Mouse (Mus musculus): ENCODE measurements around the gene Zfp629. TPM values are rescaled to one million over a fixed set of nuclear protein-coding genes. Genes with fewer than 3 reads are reported as not detected.

Gene Zfp629
- polyA plus RNA-seq, 1 experiment from 2014 or later, result 17.2 TPM

- Histone ChIP-seq H3K9me3 (ENCODE audit: control insufficient read depth, low read depth, low read length) (no peaks in the 10 kb centered on the region), H3K36me3 (ENCODE audit: control insufficient read depth, insufficient read depth, low read length) (peaks cover 62% of the 10 kb centered on the region), H3K9ac (replicated peaks; ENCODE audit: low read depth, low read length) (no peak overlapping the region), H3K4me3 (ENCODE audit: low read depth, low read length) (no peak overlapping the region), H3K4me1 (ENCODE audit: control insufficient read depth, insufficient read depth, low read length) (peaks cover 11% of the 10 kb centered on the region; the same call in 1 of the 2 replicates), H3K27me3 (ENCODE audit: control insufficient read depth, insufficient read depth, low read length) (no peaks in the 10 kb centered on the region), H3K4me2 (replicated peaks; ENCODE audit: low read depth, low read length) (no peak overlapping the region), H3K27ac (ENCODE audit: low read length) (no peak overlapping the region)
- no peak for ATAC-seq (ENCODE audit: insufficient number of reproducible peaks, insufficient read depth, low FRiP score, low read depth)
- WGBS, result 88% methylated on average over 10 of the region's 10 CpGs
Measured at GRCm38 (mm10) chr7:127591108-127591507, 24.5 kb downstream of the Zfp629 start.

GRCm38 (mm10) chr7:127589637-127590036 lies 26.0 kb downstream of the Zfp629 start:
- 90% methylated on average over 9 of the region's 9 CpGs for WGBS
- Histone ChIP-seq H3K4me1 (ENCODE audit: control insufficient read depth, insufficient read depth, low read length) (peaks cover 11% of the 10 kb centered on the region; the same call in 1 of the 2 replicates), H3K36me3 (ENCODE audit: control insufficient read depth, insufficient read depth, low read length) (peaks cover 52% of the 10 kb centered on the region), H3K27me3 (ENCODE audit: control insufficient read depth, insufficient read depth, low read length) (no peaks in the 10 kb centered on the region), H3K4me2 (replicated peaks; ENCODE audit: low read depth, low read length) (peak overlapping the region; percentile 76), H3K27ac (ENCODE audit: low read length) (no peak overlapping the region), H3K4me3 (ENCODE audit: low read depth, low read length) (peak overlapping the region; percentile 82), H3K9ac (replicated peaks; ENCODE audit: low read depth, low read length) (0 out of 2 replicates have a peak overlapping the region, but pooled peaks have one; percentile 47), H3K9me3 (ENCODE audit: control insufficient read depth, low read depth, low read length) (no peaks in the 10 kb centered on the region)
- ATAC-seq (ENCODE audit: insufficient number of reproducible peaks, insufficient read depth, low FRiP score, low read depth), result no peak

- H3K27ac ChIP-seq (ENCODE audit: low read length), result no peak overlapping the region; the same call in 1 of the 2 replicates
Measured at GRCm38 (mm10) chr7:127588901-127589300, 26.7 kb downstream of the Zfp629 start.

GRCm38 (mm10) chr7:127588011-127588871 lies 27.4 kb downstream of the Zfp629 start, which contains the start of the genes Ccdc189 and Rnf40:
TSS of gene Ccdc189 (minus strand) at chr7:127588595.
TSS of gene Rnf40 (plus strand) at chr7:127588767.
- under 1% methylated on average over 49 of the region's 50 CpGs for WGBS
- peak within 1 kb of the TSS; percentile 17; the same call in 1 of the 2 replicates for H3K27ac ChIP-seq (ENCODE audit: low read length)
- H3K9me3 ChIP-seq (ENCODE audit: control insufficient read depth, low read depth, low read length), result no peaks in the 10 kb centered on the region
- H3K4me2 ChIP-seq (replicated peaks; ENCODE audit: low read depth, low read length), result peak within 1 kb of the TSS; percentile 76
- H3K27me3 ChIP-seq (ENCODE audit: control insufficient read depth, insufficient read depth, low read length), result no peaks in the 10 kb centered on the region
- H3K9ac ChIP-seq (replicated peaks; ENCODE audit: low read depth, low read length), result peak within 1 kb of the TSS; percentile 47
- H3K4me3 ChIP-seq (ENCODE audit: low read depth, low read length), result peak within 1 kb of the TSS; percentile 82
- peak; percentile 97 for ATAC-seq (ENCODE audit: insufficient number of reproducible peaks, insufficient read depth, low FRiP score, low read depth)
- peaks cover 11% of the 10 kb centered on the region; the same call in 1 of the 2 replicates for H3K4me1 ChIP-seq (ENCODE audit: control insufficient read depth, insufficient read depth, low read length)
- peaks cover 46% of the 10 kb centered on the region for H3K36me3 ChIP-seq (ENCODE audit: control insufficient read depth, insufficient read depth, low read length)

More at GRCm38 (mm10) chr7:127588901-127589300, 26.7 kb downstream of the Zfp629 start:
- peaks cover 49% of the 10 kb centered on the region for H3K36me3 ChIP-seq (ENCODE audit: control insufficient read depth, insufficient read depth, low read length)
- no peaks in the 10 kb centered on the region for H3K27me3 ChIP-seq (ENCODE audit: control insufficient read depth, insufficient read depth, low read length)
- ATAC-seq (ENCODE audit: insufficient number of reproducible peaks, insufficient read depth, low FRiP score, low read depth), result no peak
- WGBS, result 3% methylated on average over 29 of the region's 29 CpGs
- H3K9ac ChIP-seq (replicated peaks; ENCODE audit: low read depth, low read length), result peak overlapping the region; percentile 47
- no peaks in the 10 kb centered on the region for H3K9me3 ChIP-seq (ENCODE audit: control insufficient read depth, low read depth, low read length)
- H3K4me2 ChIP-seq (replicated peaks; ENCODE audit: low read depth, low read length), result peak overlapping the region; percentile 76
- H3K4me3 ChIP-seq (ENCODE audit: low read depth, low read length), result peak overlapping the region; percentile 82
- H3K4me1 ChIP-seq (ENCODE audit: control insufficient read depth, insufficient read depth, low read length), result peaks cover 11% of the 10 kb centered on the region; the same call in 1 of the 2 replicates

GRCm38 (mm10) chr7:127587196-127587595 lies 28.4 kb downstream of the Zfp629 start:
- WGBS, result 61% methylated on average over 5 of the region's 5 CpGs
- peaks cover 11% of the 10 kb centered on the region; the same call in 1 of the 2 replicates for H3K4me1 ChIP-seq (ENCODE audit: control insufficient read depth, insufficient read depth, low read length)
- peak overlapping the region; percentile 76 for H3K4me2 ChIP-seq (replicated peaks; ENCODE audit: low read depth, low read length)
- no peaks in the 10 kb centered on the region for H3K9me3 ChIP-seq (ENCODE audit: control insufficient read depth, low read depth, low read length)
- peak overlapping the region; percentile 82; the same call in 1 of the 2 replicates for H3K4me3 ChIP-seq (ENCODE audit: low read depth, low read length)
- no peaks in the 10 kb centered on the region for H3K27me3 ChIP-seq (ENCODE audit: control insufficient read depth, insufficient read depth, low read length)
- H3K27ac ChIP-seq (ENCODE audit: low read length), result no peak overlapping the region
- peaks cover 47% of the 10 kb centered on the region for H3K36me3 ChIP-seq (ENCODE audit: control insufficient read depth, insufficient read depth, low read length)
- no peak overlapping the region for H3K9ac ChIP-seq (replicated peaks; ENCODE audit: low read depth, low read length)
- ATAC-seq (ENCODE audit: insufficient number of reproducible peaks, insufficient read depth, low FRiP score, low read depth), result no peak

- Histone ChIP-seq H3K9me3 (ENCODE audit: control insufficient read depth, low read depth, low read length) (no peaks in the 10 kb centered on the region), H3K4me3 (ENCODE audit: low read depth, low read length) (no peak overlapping the region), H3K27ac (ENCODE audit: low read length) (no peak overlapping the region), H3K36me3 (ENCODE audit: control insufficient read depth, insufficient read depth, low read length) (peaks cover 41% of the 10 kb centered on the region), H3K4me2 (replicated peaks; ENCODE audit: low read depth, low read length) (no peak overlapping the region), H3K9ac (replicated peaks; ENCODE audit: low read depth, low read length) (no peak overlapping the region), H3K27me3 (ENCODE audit: control insufficient read depth, insufficient read depth, low read length) (no peaks in the 10 kb centered on the region), H3K4me1 (ENCODE audit: control insufficient read depth, insufficient read depth, low read length) (peaks cover 11% of the 10 kb centered on the region; the same call in 1 of the 2 replicates)
- 89% methylated on average over 6 of the region's 6 CpGs for WGBS
- ATAC-seq (ENCODE audit: insufficient number of reproducible peaks, insufficient read depth, low FRiP score, low read depth), result no peak
Measured at GRCm38 (mm10) chr7:127586149-127586548, 29.4 kb downstream of the Zfp629 start.

- ATAC-seq (ENCODE audit: insufficient number of reproducible peaks, insufficient read depth, low FRiP score, low read depth), result no peak
- no peak overlapping the region for H3K4me3 ChIP-seq (ENCODE audit: low read depth, low read length)
- no peak overlapping the region for H3K27ac ChIP-seq (ENCODE audit: low read length)
- H3K27me3 ChIP-seq (ENCODE audit: control insufficient read depth, insufficient read depth, low read length), result no peaks in the 10 kb centered on the region
- no peaks in the 10 kb centered on the region for H3K9me3 ChIP-seq (ENCODE audit: control insufficient read depth, low read depth, low read length)
- H3K9ac ChIP-seq (replicated peaks; ENCODE audit: low read depth, low read length), result no peak overlapping the region
- no peak overlapping the region for H3K4me2 ChIP-seq (replicated peaks; ENCODE audit: low read depth, low read length)
- WGBS, result 84% methylated on average over 7 of the region's 7 CpGs
- peaks cover 36% of the 10 kb centered on the region for H3K36me3 ChIP-seq (ENCODE audit: control insufficient read depth, insufficient read depth, low read length)
- peaks cover 11% of the 10 kb centered on the region; the same call in 1 of the 2 replicates for H3K4me1 ChIP-seq (ENCODE audit: control insufficient read depth, insufficient read depth, low read length)
Measured at GRCm38 (mm10) chr7:127585031-127585430, 30.6 kb downstream of the Zfp629 start.

- Histone ChIP-seq H3K27me3 (ENCODE audit: control insufficient read depth, insufficient read depth, low read length) (no peaks in the 10 kb centered on the region), H3K9me3 (ENCODE audit: control insufficient read depth, low read depth, low read length) (no peaks in the 10 kb centered on the region), H3K4me1 (ENCODE audit: control insufficient read depth, insufficient read depth, low read length) (peaks cover 4% of the 10 kb centered on the region; the same call in 1 of the 2 replicates), H3K36me3 (ENCODE audit: control insufficient read depth, insufficient read depth, low read length) (peaks cover 43% of the 10 kb centered on the region), H3K9ac (replicated peaks; ENCODE audit: low read depth, low read length) (no peak overlapping the region), H3K4me3 (ENCODE audit: low read depth, low read length) (no peak overlapping the region), H3K4me2 (replicated peaks; ENCODE audit: low read depth, low read length) (no peak overlapping the region), H3K27ac (ENCODE audit: low read length) (no peak overlapping the region)
- no peak for ATAC-seq (ENCODE audit: insufficient number of reproducible peaks, insufficient read depth, low FRiP score, low read depth)
- 93% methylated on average over 6 of the region's 6 CpGs for WGBS
Measured at GRCm38 (mm10) chr7:127583260-127583659, 32.3 kb downstream of the Zfp629 start.

Measured in stomach, embryonic 14.5 days (tissue).